Mouse (Mus musculus) forebrain, embryonic 14.5 days (tissue): ENCODE measurements around the gene Pdcd4. TPM values are rescaled to one million over a fixed set of nuclear protein-coding genes. Genes with fewer than 3 reads are reported as not detected.

Source experiments
- ATAC-seq: fragments of 200-750 bp; cut with Nextera tagmentation; 2 replicates; pipeline ENCODE4 v1.8.0; 2017; ENCODE audit warnings: mild to moderate bottlenecking, moderate library complexity
- DNase-seq: peaks from one replicate; pipeline ENCODE4 v3.0.0-alpha.2; 2015; ENCODE audit warnings: low spot score
- H3K27ac ChIP-seq: fragments of 300-500 bp; sonication (generic); 2 replicates; pipeline ENCODE4 v1.5.1; 2014; ENCODE audit warnings: low read depth, mild to moderate bottlenecking, control low read depth, low read length, moderate library complexity
- H3K27me3 ChIP-seq: fragments of 300-500 bp; sonication (generic); replicated peaks from 2 replicates; pipeline ENCODE4 v1.6.1; 2014; ENCODE audit warnings: low read length, control low read depth, mixed read lengths; ENCODE audit not compliant: control insufficient read depth, insufficient read depth
- H3K36me3 ChIP-seq: fragments of 300-500 bp; sonication (generic); 2 replicates; pipeline ENCODE4 v1.6.1; 2014; ENCODE audit warnings: low read length, control low read depth; ENCODE audit not compliant: control insufficient read depth, insufficient read depth
- H3K4me1 ChIP-seq: fragments of 300-500 bp; sonication (generic); 2 replicates; pipeline ENCODE4 v1.6.1; 2014; ENCODE audit warnings: antibody characterized with exemption, low read length, control low read depth; ENCODE audit not compliant: control insufficient read depth, insufficient read depth
- H3K4me2 ChIP-seq: fragments of 300-500 bp; sonication (generic); 2 replicates; pipeline ENCODE4 v1.6.1; 2014; ENCODE audit warnings: mild to moderate bottlenecking, control low read depth, low read length
- H3K4me3 ChIP-seq: fragments of 300-500 bp; sonication (generic); 2 replicates; pipeline ENCODE4 v1.5.1; 2014; ENCODE audit warnings: low read depth, low read length, control low read depth
- H3K9ac ChIP-seq: fragments of 300-500 bp; sonication (generic); 2 replicates; pipeline ENCODE4 v1.6.1; 2014; ENCODE audit warnings: mild to moderate bottlenecking, low read length, control low read depth, moderate library complexity
- H3K9me3 ChIP-seq: fragments of 300-500 bp; sonication (generic); replicated peaks from 2 replicates; pipeline ENCODE4 v1.6.1; 2016; ENCODE audit warnings: low read length, control low read depth, mixed read lengths; ENCODE audit not compliant: control insufficient read depth
- WGBS: fragments of 180-500 bp; shearing (Covaris S2); extraction: QIAGEN DNeasy Blood & Tissue Kit; methylation state at CpG from one replicate; pipeline ENCODE4 v1.1.7; 2014; 5-methylcytosine and 5-hydroxymethylcytosine counted together
- polyA plus RNA-seq: library from polyadenylated mRNA; unstranded; fragments of >200 nt; fragmentation: Nextera tagmentation; extraction: Ambion mirVana; gene quantifications from 2 replicates; pipeline ENCODE4 v1.2.1, GENCODE M21; 2014

Gene Pdcd4
- 62.1 and 75.4 TPM in 2 replicates for polyA plus RNA-seq

DNA sequence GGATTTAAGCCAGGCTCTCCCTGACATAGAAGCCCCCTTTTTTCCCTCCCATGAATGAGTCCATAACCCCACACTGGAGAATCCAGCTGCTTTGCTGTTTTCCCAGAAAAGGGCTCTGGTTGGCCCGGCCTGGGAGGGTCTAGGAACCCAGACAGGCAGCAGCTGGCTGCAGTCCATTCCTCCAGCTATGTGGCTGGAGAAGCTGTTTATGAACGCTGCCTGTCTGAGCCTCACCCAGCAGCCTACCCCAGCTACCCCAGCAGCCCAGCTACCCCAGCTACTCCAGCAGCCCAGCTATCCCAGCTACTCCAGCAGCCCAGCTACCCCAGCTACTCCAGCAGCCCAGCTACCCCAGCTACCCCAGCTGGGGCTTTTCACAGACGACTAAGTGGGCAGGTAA, at the start of gene Pdcd4:
TSS of gene Pdcd4 (plus strand) at position 171 of the 400 bp plus-strand sequence.
- no peaks in the 10 kb centered on the region for H3K4me1 ChIP-seq
- no peak within 1 kb of the TSS for H3K4me3 ChIP-seq
- ATAC-seq = no peak
- no peak within 1 kb of the TSS for H3K27ac ChIP-seq
- no peaks in the 10 kb centered on the region for H3K9me3 ChIP-seq
- DNase-seq = no peak
- H3K27me3 ChIP-seq = no peaks in the 10 kb centered on the region
- H3K4me2 ChIP-seq = no peak within 1 kb of the TSS
- 55% methylated on average over 3 of the region's 3 CpGs for WGBS
- H3K9ac ChIP-seq = 0 out of 2 replicates have a peak within 1 kb of the TSS, but pooled peaks have one; percentile 17
- H3K36me3 ChIP-seq = no peaks in the 10 kb centered on the region

DNA sequence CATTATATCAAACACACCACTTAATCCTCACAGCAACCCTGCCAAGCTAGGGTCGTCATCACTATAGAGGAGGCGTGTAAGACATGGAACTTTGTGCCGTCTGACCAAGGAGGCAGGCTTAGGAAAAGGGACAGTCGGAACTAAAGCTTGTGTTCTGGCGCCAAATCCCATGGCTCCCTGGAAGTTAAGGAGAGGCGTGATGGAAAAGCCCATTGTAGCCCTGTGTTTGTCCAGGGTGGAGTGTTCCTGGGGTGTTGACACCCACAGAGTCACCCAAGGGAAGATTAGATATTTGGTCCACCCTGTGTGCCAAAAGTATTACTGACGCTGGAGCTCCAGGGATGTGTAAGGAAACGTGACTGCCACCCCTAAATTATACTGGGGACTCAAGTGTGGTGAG, 48.1 kb upstream of the Pdcd4 start:
- H3K4me3 ChIP-seq = no peak overlapping the region
- no peaks in the 10 kb centered on the region for H3K9me3 ChIP-seq
- no peak overlapping the region for H3K27ac ChIP-seq
- no peaks in the 10 kb centered on the region for H3K36me3 ChIP-seq
- no peak for DNase-seq
- H3K9ac ChIP-seq = no peak overlapping the region
- H3K27me3 ChIP-seq = no peaks in the 10 kb centered on the region
- ATAC-seq = no peak
- 91% methylated on average over 8 of the region's 8 CpGs for WGBS
- H3K4me1 ChIP-seq = peaks cover 10% of the 10 kb centered on the region; the same call in 1 of the 2 replicates
- H3K4me2 ChIP-seq = no peak overlapping the region

DNA sequence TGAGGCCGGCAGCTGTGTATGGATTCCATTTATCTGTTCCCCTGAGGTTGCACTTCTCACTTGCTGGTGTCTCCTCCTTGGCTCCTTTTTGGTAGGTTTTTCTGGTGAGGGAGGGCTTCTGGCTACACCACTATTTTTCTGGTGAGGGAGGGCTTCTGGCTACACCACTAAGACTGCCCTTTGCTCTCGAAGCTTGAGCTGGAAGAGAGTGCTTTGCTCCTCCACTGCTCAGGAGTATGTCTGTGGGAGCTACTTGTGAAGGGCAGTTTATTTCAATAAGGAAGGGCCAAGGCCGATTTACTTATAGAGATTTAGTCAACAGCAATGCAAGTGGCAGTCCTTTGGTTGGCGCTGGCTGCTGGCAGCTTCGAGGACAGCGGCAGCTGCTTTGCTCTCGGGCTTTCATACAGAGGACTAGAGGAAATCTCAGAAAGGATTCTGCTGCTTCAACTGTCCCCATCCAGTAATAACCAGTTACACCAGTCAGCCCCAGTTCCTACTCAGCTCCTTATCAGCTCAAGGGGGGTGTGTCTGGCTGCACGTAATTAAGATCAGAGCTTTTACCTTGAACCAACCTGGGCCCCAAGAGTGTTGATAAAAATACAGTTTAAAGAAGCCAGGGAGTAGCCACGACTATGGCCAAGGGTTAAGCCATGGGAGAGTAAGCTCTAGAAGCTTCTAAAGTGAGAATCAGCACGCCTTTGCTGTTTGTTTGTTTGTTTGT, 43.6 kb upstream of the Pdcd4 start:
- no peak overlapping the region for H3K4me2 ChIP-seq
- 0 out of 2 replicates have a peak overlapping the region, but pooled peaks have one; percentile 14 for H3K27ac ChIP-seq
- no peaks in the 10 kb centered on the region for H3K9me3 ChIP-seq
- H3K36me3 ChIP-seq = no peaks in the 10 kb centered on the region
- H3K4me1 ChIP-seq = peaks cover 34% of the 10 kb centered on the region
- no peak for ATAC-seq
- H3K27me3 ChIP-seq = no peaks in the 10 kb centered on the region
- DNase-seq = no peak
- H3K4me3 ChIP-seq = no peak overlapping the region
- H3K9ac ChIP-seq = no peak overlapping the region
- WGBS = 82% methylated on average over 10 of the region's 10 CpGs

DNA sequence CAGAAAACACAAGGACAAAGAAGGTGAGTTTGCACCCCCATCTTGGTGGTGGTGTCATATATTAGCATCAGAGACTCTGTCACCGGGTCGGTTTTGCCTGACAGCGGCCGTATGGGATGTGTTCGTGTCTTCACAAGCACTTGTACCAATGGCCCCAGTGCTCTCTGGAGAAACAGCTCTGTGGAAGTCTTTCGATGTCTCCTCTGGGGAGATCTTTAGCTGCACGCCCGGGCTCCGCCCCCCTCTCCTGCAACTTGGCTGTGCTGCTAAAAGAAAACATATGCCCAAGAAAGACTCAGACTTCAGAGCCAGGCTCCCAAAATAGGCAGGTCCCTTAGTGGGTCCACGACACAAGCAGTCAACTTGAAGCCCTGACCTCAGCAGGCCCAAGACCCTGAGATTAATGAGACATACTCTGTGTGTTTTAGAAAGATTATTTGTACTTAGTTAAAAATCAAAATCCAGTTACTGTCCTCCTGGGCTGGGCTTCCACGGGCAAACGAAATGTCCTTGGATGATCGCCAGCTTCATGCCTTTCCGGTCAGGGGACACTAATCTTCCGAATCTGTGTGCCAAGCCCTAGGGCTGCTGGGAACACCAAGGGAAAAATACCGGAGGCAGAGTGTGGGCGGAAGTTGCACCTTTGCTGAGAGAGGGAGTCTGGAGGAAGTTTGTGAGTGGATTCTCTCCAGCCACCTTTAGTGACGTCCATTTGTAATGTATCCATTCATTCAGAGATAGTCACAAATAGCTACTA, 41.7 kb upstream of the Pdcd4 start:
- H3K4me2 ChIP-seq = no peak overlapping the region; the same call in 1 of the 2 replicates
- H3K4me3 ChIP-seq = no peak overlapping the region
- no peaks in the 10 kb centered on the region for H3K36me3 ChIP-seq
- no peaks in the 10 kb centered on the region for H3K27me3 ChIP-seq
- H3K27ac ChIP-seq = peak overlapping the region; percentile 95; the same call in 1 of the 2 replicates
- H3K4me1 ChIP-seq = peaks cover 48% of the 10 kb centered on the region
- 43% methylated on average over 18 of the region's 18 CpGs for WGBS
- ATAC-seq (no peak), DNase-seq (peak; percentile 57)
- H3K9ac ChIP-seq = no peak overlapping the region
- no peaks in the 10 kb centered on the region for H3K9me3 ChIP-seq

DNA sequence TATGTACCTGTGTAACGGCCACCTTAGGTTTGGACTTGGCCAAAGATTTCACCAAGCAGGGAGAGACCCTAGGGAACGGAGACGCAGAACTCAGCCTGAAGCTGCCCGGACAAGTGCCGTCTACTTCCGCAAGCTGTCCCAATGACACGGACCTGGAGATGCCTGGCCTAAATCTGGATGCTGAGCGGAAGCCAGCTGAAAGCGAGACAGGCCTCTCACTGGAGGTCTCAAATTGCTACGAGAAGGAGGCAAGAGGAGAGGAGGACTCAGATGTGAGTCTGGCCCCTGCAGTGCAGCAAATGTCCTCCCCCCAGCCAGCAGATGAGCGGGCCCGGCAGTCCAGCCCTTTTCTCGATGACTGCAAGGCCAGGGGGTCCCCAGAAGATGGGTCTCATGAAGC, 40.7 kb upstream of the Pdcd4 start:
- Histone ChIP-seq H3K9ac (no peak overlapping the region; the same call in 1 of the 2 replicates), H3K27me3 (no peaks in the 10 kb centered on the region), H3K27ac (peak overlapping the region; percentile 95), H3K36me3 (no peaks in the 10 kb centered on the region), H3K4me1 (peaks cover 55% of the 10 kb centered on the region), H3K4me3 (no peak overlapping the region), H3K9me3 (no peaks in the 10 kb centered on the region), H3K4me2 (no peak overlapping the region)
- DNase-seq = no peak
- WGBS = 77% methylated on average over 13 of the region's 13 CpGs
- ATAC-seq = no peak

DNA sequence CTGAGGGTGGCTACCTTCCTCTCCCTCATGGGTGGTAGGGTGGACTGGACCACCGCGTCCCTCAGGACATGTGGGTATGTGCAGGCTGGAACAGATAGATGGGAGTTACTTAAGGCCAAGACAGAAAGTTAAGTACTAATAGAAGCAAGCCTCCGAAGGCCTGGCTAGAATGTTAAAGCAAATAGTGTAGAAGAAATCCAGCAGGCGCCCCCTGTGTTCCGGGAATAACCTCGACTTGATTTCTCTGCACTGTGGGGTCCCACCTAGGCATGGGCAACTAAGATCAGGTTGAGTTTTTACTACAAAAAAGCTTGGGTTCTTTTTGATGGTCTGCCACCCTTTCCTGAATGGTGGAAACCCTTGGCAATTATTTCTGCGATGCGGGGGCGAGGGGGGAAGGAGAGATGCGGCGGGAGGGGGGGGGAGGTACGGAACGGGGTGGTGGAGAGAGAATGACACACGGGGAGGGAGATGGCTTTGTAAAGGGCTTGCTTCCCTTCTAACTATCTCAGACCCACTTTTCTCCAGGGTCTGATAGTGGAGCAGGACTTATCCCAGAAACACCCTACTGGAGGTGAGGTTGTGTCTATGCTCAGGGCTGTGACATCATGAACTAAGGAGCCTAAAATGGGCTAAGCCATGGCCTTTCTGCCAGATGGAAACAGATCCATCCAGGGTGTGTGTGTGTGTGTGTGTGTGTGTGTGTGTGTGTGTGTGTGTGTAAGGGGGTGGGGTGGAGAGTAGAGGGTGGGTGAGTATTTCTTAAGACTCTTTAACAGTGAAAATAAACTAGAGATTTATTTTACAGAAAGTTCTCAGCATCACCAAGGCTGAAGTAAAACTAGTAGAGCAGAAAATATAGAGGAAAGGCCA, 40.0 kb upstream of the Pdcd4 start:
- Histone ChIP-seq H3K4me3 (no peak overlapping the region), H3K9ac (no peak overlapping the region; the same call in 1 of the 2 replicates), H3K36me3 (no peaks in the 10 kb centered on the region), H3K27me3 (no peaks in the 10 kb centered on the region), H3K27ac (peak overlapping the region; percentile 95), H3K4me1 (peaks cover 62% of the 10 kb centered on the region), H3K9me3 (no peaks in the 10 kb centered on the region), H3K4me2 (peak overlapping the region; percentile 53)
- WGBS = 51% methylated on average over 11 of the region's 14 CpGs
- peak; percentile 26 for ATAC-seq
- DNase-seq = peak; percentile 37

DNA sequence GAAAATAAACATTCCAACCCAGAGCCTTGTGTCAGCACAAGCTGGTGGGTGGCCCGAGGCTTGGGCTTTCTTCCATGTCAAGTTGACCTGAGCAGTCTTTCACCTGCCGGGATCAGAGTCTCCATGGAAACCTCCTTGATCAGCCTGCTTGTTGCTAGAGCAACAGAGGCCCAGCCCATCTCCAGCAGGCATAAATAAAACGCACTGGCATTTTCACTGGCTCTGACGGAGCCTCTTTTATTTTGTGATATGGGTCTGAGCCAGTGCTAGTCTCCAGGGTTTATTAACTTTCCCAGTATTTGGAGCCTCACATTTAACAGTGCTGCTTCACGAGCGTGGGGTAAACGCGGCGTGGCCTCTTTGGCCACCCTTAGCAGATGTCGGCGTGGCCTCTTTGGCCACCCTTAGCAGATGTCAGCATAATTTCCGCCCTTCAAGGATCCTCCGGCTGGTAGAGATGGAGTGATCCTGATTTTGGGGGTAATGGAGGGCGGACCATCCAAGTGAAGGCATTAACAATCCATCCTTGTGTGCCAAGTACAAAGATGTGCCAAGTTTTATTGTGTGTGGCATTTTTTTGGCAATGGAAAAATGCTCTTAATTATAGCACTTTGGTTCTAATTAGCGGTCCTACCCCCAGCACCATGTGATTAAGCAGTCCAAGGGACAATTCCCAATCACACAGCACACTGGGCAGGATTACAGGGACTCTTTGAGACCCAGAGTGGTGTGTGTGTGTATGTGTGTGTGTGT, 39.2 kb upstream of the Pdcd4 start:
- DNase-seq (peak; percentile 97), ATAC-seq (peak; percentile 90)
- no peaks in the 10 kb centered on the region for H3K9me3 ChIP-seq
- H3K4me2 ChIP-seq = peak overlapping the region; percentile 53
- no peaks in the 10 kb centered on the region for H3K27me3 ChIP-seq
- H3K4me1 ChIP-seq = peaks cover 68% of the 10 kb centered on the region
- no peaks in the 10 kb centered on the region for H3K36me3 ChIP-seq
- peak overlapping the region; percentile 13; the same call in 1 of the 2 replicates for H3K4me3 ChIP-seq
- peak overlapping the region; percentile 95 for H3K27ac ChIP-seq
- 4% methylated on average over 15 of the region's 15 CpGs for WGBS
- peak overlapping the region; percentile 37; the same call in 1 of the 2 replicates for H3K9ac ChIP-seq

DNA sequence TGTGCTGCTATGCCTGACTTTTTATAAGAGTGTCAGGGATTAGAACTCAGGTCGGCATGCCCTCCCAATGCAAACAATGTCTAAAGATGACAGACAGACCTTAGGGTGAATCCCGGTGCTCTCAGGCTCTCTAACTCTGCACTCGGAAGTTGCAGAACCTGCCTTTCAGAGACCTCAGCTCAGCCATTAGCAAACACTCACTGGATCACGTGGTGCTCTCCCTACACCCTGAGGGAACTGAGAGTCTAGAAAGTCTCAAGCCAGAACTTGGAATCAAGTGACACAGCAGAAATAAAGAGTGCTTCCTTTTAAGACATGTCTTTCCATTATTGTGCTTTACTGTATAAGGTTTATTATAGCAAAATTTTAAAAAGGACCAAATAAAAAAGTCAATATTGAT, 37.1 kb upstream of the Pdcd4 start:
- WGBS = 62% methylated on average over 4 of the region's 4 CpGs
- no peak overlapping the region for H3K9ac ChIP-seq
- H3K4me2 ChIP-seq = peak overlapping the region; percentile 25
- H3K36me3 ChIP-seq = no peaks in the 10 kb centered on the region
- H3K9me3 ChIP-seq = no peaks in the 10 kb centered on the region
- no peak overlapping the region for H3K4me3 ChIP-seq
- no peak overlapping the region for H3K27ac ChIP-seq
- peaks cover 66% of the 10 kb centered on the region for H3K4me1 ChIP-seq
- ATAC-seq = no peak
- no peak for DNase-seq
- H3K27me3 ChIP-seq = no peaks in the 10 kb centered on the region
